Mouse (Mus musculus) fat pad, adult 2 months (tissue): ENCODE measurements at regions not wholly inside any gene's neighbourhood (a gene's known extent, or its start where the extent isn't known, plus 50 kb on each side); places are given as distances from the start of the nearest gene placed in this dataset.

Source experiments
- DNase-seq: peaks from one replicate; pipeline ENCODE4 v3.0.0-alpha.2; 2011; ENCODE audit warnings: low read depth, low spot score; ENCODE audit errors: extremely low read depth

- DNase-seq: no peak
Measured at GRCm38 (mm10) chr13:52778848-52779247, 150.6 kb downstream of the Auh start.
